Mouse (Mus musculus) A20 (cell line): Measurements from ENCODE around the gene Hhex.

Experiments
- DNase-seq: peaks from one replicate; pipeline ENCODE4 v3.0.0-alpha.2; 2011; ENCODE audit warnings: low read depth, low spot score

The Hhex gene

GRCm38 (mm10) chr19:37434263-37434951, at the start of gene Hhex:
TSS of gene Hhex (plus strand) at chr19:37434810.
- no peak for DNase-seq

- DNase-seq = no peak
Measured at GRCm38 (mm10) chr19:37386126-37386525, 48.5 kb upstream of the Hhex start.

- DNase-seq = no peak
Measured at GRCm38 (mm10) chr19:37391869-37392268, 42.7 kb upstream of the Hhex start.

GRCm38 (mm10) chr19:37396279-37396678, 38.3 kb upstream of the Hhex start:
- DNase-seq = no peak

- no peak for DNase-seq
Measured at GRCm38 (mm10) chr19:37400936-37401335, 33.7 kb upstream of the Hhex start.

GRCm38 (mm10) chr19:37418294-37418693, 16.3 kb upstream of the Hhex start:
- peak; percentile 58 for DNase-seq

- DNase-seq = peak; percentile 74
Measured at GRCm38 (mm10) chr19:37419613-37420012, 15.0 kb upstream of the Hhex start.

GRCm38 (mm10) chr19:37428589-37428988, 6.0 kb upstream of the Hhex start:
- no peak for DNase-seq

- no peak for DNase-seq
Measured at GRCm38 (mm10) chr19:37431139-37431756, 3.4 kb upstream of the Hhex start.

- DNase-seq = no peak
Measured at GRCm38 (mm10) chr19:37432868-37433570, 1.6 kb upstream of the Hhex start.

- DNase-seq = no peak
Measured at GRCm38 (mm10) chr19:37433895-37434262, 731 bp upstream of the Hhex start.

- no peak for DNase-seq
Measured at GRCm38 (mm10) chr19:37435041-37435852, 637 bp downstream of the Hhex start.

GRCm38 (mm10) chr19:37435853-37436174, 1.2 kb downstream of the Hhex start:
- DNase-seq = no peak

GRCm38 (mm10) chr19:37436514-37437288, 2.1 kb downstream of the Hhex start:
- no peak for DNase-seq

GRCm38 (mm10) chr19:37437289-37437606, 2.6 kb downstream of the Hhex start:
- DNase-seq = no peak

GRCm38 (mm10) chr19:37440181-37440580, 5.6 kb downstream of the Hhex start:
- DNase-seq = no peak

- DNase-seq = no peak
Measured at GRCm38 (mm10) chr19:37440708-37441475, 6.3 kb downstream of the Hhex start.

- DNase-seq = peak; percentile 19
Measured at GRCm38 (mm10) chr19:37442524-37443286, 8.1 kb downstream of the Hhex start.

GRCm38 (mm10) chr19:37443631-37444140, 9.1 kb downstream of the Hhex start:
- no peak for DNase-seq

GRCm38 (mm10) chr19:37448212-37448611, 13.6 kb downstream of the Hhex start:
- DNase-seq = no peak
